Mouse (Mus musculus): Measurements from ENCODE around the gene 6820408C15Rik.

6820408C15Rik gene

GRCm38 (mm10) chr2:152464570-152465150 is 49.3 kb downstream of the 6820408C15Rik start, which contains the start of gene Defb23:
Defb23 (minus strand) TSS chr2:152464620.
- DNase-seq (ENCODE audit: low read depth in 1 of 2, low spot score in 2 of 2), result no peak

GRCm38 (mm10) chr2:152470973-152471372 is 55.6 kb downstream of the 6820408C15Rik start:
- no peak for DNase-seq (ENCODE audit: low read depth in 1 of 2, low spot score in 2 of 2)

GRCm38 (mm10) chr2:152472434-152472833 is 57.0 kb downstream of the 6820408C15Rik start:
- DNase-seq (ENCODE audit: low read depth in 1 of 2, low spot score in 2 of 2), result no peak

- DNase-seq (ENCODE audit: low read depth in 1 of 2, low spot score in 2 of 2), result no peak
Observed at GRCm38 (mm10) chr2:152476763-152477162, 61.4 kb downstream of the 6820408C15Rik start, which contains the start of gene Defb20. Defb20 (plus strand) TSS chr2:152477063.

GRCm38 (mm10) chr2:152480881-152481280 is 65.5 kb downstream of the 6820408C15Rik start:
- no peak for DNase-seq (ENCODE audit: low read depth in 1 of 2, low spot score in 2 of 2)

GRCm38 (mm10) chr2:152481726-152482125 is 66.3 kb downstream of the 6820408C15Rik start:
- no peak for DNase-seq (ENCODE audit: low read depth in 1 of 2, low spot score in 2 of 2)

GRCm38 (mm10) chr2:152487024-152487423 is 71.6 kb downstream of the 6820408C15Rik start:
- no peak for DNase-seq (ENCODE audit: low read depth in 1 of 2, low spot score in 2 of 2)

GRCm38 (mm10) chr2:152490038-152490437 is 74.7 kb downstream of the 6820408C15Rik start, which contains the start of gene Defb22:
Defb22 (minus strand) TSS chr2:152490138.
- DNase-seq (ENCODE audit: low read depth in 1 of 2, low spot score in 2 of 2), result no peak

- DNase-seq (ENCODE audit: low read depth in 1 of 2, low spot score in 2 of 2), result no peak
Observed at GRCm38 (mm10) chr2:152493151-152493550, 77.8 kb downstream of the 6820408C15Rik start.
